Mouse (Mus musculus): ENCODE measurements at regions not wholly inside any gene's neighbourhood (a gene's known extent, or its start where the extent isn't known, plus 50 kb on each side); places are given as distances from the start of the nearest gene placed in this dataset.
A peak's percentile ranks its signal among the peaks of the same experiment; 100 is the strongest.
"Not testable (repeated sequence)": the region's sequence is repeated elsewhere in the genome, so short reads cannot be mapped to it uniquely, and the experiment has no call there.

GRCm38 (mm10) chr10:50370611-50371010 is 221.9 kb upstream of the Ascc3 start:
- peak; percentile 51 to 60 for DNase-seq (ENCODE audit: low spot score in 2 of 2)

DNA sequence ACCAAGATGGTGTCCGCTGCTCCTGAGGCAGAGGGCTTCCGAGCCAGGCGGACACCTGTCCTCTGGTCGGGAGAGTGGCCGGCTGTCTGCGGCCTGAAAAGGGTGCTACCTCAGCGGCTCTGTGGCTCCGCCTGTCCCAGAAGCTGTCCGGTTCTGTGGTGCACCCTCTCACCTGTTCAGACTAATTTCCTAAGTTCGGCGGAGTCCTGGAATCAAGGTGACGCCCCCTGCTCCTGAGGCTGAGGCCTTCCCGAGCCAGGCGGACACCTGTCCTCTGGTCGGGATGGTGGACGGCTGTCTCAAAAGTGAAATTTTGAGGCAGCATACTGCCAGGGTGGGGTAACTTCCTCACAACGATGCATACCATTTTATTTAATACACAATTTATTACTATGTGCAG is 199.9 kb upstream of the Ascc3 start:
- DNase-seq (ENCODE audit: low spot score in 2 of 2) = not testable (repeated sequence)
